Mouse (Mus musculus) kidney, postnatal 36 days (tissue): ENCODE results near the gene Cox5a.

Experiments
- DNase-seq, 2 experiments: peaks; one replicate each; pipeline ENCODE4 v3.0.0; 2021 to 2022; ENCODE audit warnings: mixed read lengths in 2 of 2

Cox5a gene

GRCm38 (mm10) chr9:57564609-57565008 lies 43.5 kb downstream of the Cox5a start:
- peak; percentile 43 to 79 for DNase-seq

- DNase-seq = peak; percentile 41 to 47
Measured at GRCm38 (mm10) chr9:57565741-57566221, 44.7 kb downstream of the Cox5a start.

GRCm38 (mm10) chr9:57566846-57567245 lies 45.8 kb downstream of the Cox5a start:
- peak; percentile 86 to 88 for DNase-seq

GRCm38 (mm10) chr9:57568500-57568899 lies 47.4 kb downstream of the Cox5a start:
- DNase-seq = peak; percentile 63 to 70

- DNase-seq = no peak
Measured at GRCm38 (mm10) chr9:57574397-57574796, 53.3 kb downstream of the Cox5a start.

GRCm38 (mm10) chr9:57575577-57575976 lies 54.5 kb downstream of the Cox5a start:
- DNase-seq = no peak

GRCm38 (mm10) chr9:57577144-57577849 lies 56.2 kb downstream of the Cox5a start:
- no peak for DNase-seq
